Mouse (Mus musculus) testis, adult 2 months (tissue): ENCODE data around the gene Psme3.
A peak's percentile ranks its signal among the peaks of the same experiment; 100 is the strongest.

Source experiments
- CTCF ChIP-seq: fragments of 200-500 bp; IDR thresholded peaks from 2 replicates; pipeline ENCODE4 v1.5.1; 2012; ENCODE audit warnings: low read depth, mild to moderate bottlenecking, inconsistent platforms, low read length, moderate library complexity; ENCODE audit not compliant: control insufficient read depth, insufficient read depth, insufficient replicate concordance
- POLR2A ChIP-seq: fragments of 200-500 bp; IDR thresholded peaks from 2 replicates; pipeline ENCODE4 v1.6.1; 2012; ENCODE audit warnings: low read depth, mild to moderate bottlenecking, inconsistent platforms, low read length, moderate library complexity; ENCODE audit not compliant: control insufficient read depth

- TF ChIP-seq CTCF (peak; percentile 20; the same call in 1 of the 2 replicates), POLR2A (no peak)
Observed at GRCm38 (mm10) chr11:101347083-101347775, 31.2 kb downstream of the Psme3 start.
